Comparison of ENCODE assay signal across 20 mouse cellular contexts in genomic region chr2:74699664-74700545, GRCm38 (mm10). TPM values are rescaled to one million over a fixed set of nuclear protein-coding genes. Genes with fewer than 3 reads are reported as not detected.
DNase-seq lines count a peak whose midpoint lies in the region; ATAC-seq and TF ChIP-seq lines count a peak whose summit lies in the region.
"Had no signal": no experiment of that assay in that cellular context is flagged by ENCODE, and none has a peak within 500 bp of the region (broad histone marks: within the 10 kb centered on the region; RNA-seq: fewer than 3 reads in every experiment).

No protein-coding gene starts in this region.

- ATAC-seq in kidney, postnatal 0 days (replicated peaks; ENCODE audit: low FRiP score, low read depth), result no peak
- ATAC-seq in limb, embryonic 15.5 days (ENCODE audit: insufficient number of reproducible peaks, low FRiP score, low TSS enrichment, low read depth), result no peak
- ATAC-seq in granulocyte monocyte progenitor cell, adult 5-6 weeks (replicated peaks; ENCODE audit: poor library complexity, severe bottlenecking), result no peak
- ATAC-seq in heart, embryonic 11.5 days (replicated peaks; ENCODE audit: insufficient number of reproducible peaks, low FRiP score, low TSS enrichment), result no peak

- peaks cover 100% of the 10 kb centered on the region for H3K27me3 ChIP-seq in embryonic facial prominence, embryonic 10.5 days (replicated peaks; ENCODE audit: low read depth, poor library complexity, severe bottlenecking)
- no peaks in the 10 kb centered on the region for H3K27me3 ChIP-seq in kidney, postnatal 0 days (ENCODE audit: insufficient read depth, low read length)
- peaks cover 84% of the 10 kb centered on the region for H3K27me3 ChIP-seq in limb, embryonic 15.5 days
- peaks cover 97% of the 10 kb centered on the region for H3K27me3 ChIP-seq in heart, embryonic 11.5 days (ENCODE audit: control insufficient read depth, insufficient read depth, low read length)

- 1% methylated on average over 23 of the region's 23 CpGs for WGBS in embryonic facial prominence, embryonic 10.5 days
- 19% methylated on average over 23 of the region's 23 CpGs for WGBS in kidney, postnatal 0 days
- WGBS in limb, embryonic 15.5 days, result 37% methylated on average over 23 of the region's 23 CpGs
- WGBS in heart, embryonic 11.5 days (ENCODE audit: insufficient replicate concordance), result 3% methylated on average over 23 of the region's 23 CpGs

- H3K9ac ChIP-seq in kidney, postnatal 0 days (ENCODE audit: low read depth, low read length), result peak overlapping the region; percentile 100
- H3K9ac ChIP-seq in limb, embryonic 15.5 days, result no peak overlapping the region
- H3K9ac ChIP-seq in heart, embryonic 11.5 days (ENCODE audit: low read depth, low read length), result no peak overlapping the region
- H3K9ac ChIP-seq: embryonic facial prominence, embryonic 13.5 days; forebrain, embryonic 12.5 days had no signal

- H3K9me3 ChIP-seq in embryonic facial prominence, embryonic 10.5 days, result no peaks in the 10 kb centered on the region
- no peaks in the 10 kb centered on the region for H3K9me3 ChIP-seq in kidney, postnatal 0 days (replicated peaks; ENCODE audit: low read length)
- no peaks in the 10 kb centered on the region for H3K9me3 ChIP-seq in limb, embryonic 15.5 days
- no peaks in the 10 kb centered on the region for H3K9me3 ChIP-seq in heart, embryonic 11.5 days (replicated peaks; ENCODE audit: control insufficient read depth, low read length)
- H3K9me3 ChIP-seq: embryonic facial prominence, embryonic 13.5 days; forebrain, embryonic 12.5 days; midbrain, embryonic 10.5 days had no signal

- no peak for DNase-seq in gastrocnemius, adult 2 months
- DNase-seq in gastrocnemius, postnatal 25 days, result no peak
- DNase-seq in embryonic facial prominence, embryonic 10.5 days (ENCODE audit: low spot score), result peak; percentile 45
- DNase-seq in kidney, postnatal 0 days (ENCODE audit: low spot score), result no peak
- no peak for DNase-seq in adrenal gland, adult 18-20 months (ENCODE audit: low spot score in 2 of 2)
- DNase-seq: heart, postnatal 36 days; right cerebral cortex, adult 18-20 months had no signal

- H3K4me1 ChIP-seq in embryonic facial prominence, embryonic 10.5 days, result peaks cover 18% of the 10 kb centered on the region
- H3K4me1 ChIP-seq in kidney, postnatal 0 days (replicated peaks; ENCODE audit: insufficient read depth, low read length), result peaks cover 18% of the 10 kb centered on the region
- H3K4me1 ChIP-seq in limb, embryonic 15.5 days, result peaks cover 52% of the 10 kb centered on the region
- H3K4me1 ChIP-seq in heart, embryonic 11.5 days (ENCODE audit: control insufficient read depth, insufficient read depth, low read length), result peaks cover 2% of the 10 kb centered on the region; the same call in 1 of the 2 replicates

- intact Hi-C loops in gastrocnemius, adult 2 months (cut with DNase I), result loop anchor here (5.0 kb wide), 4 partner anchors 262 to 892 kb away; no protein-coding TSS in a partner anchor

- peak overlapping the region; percentile 93; the same call in 1 of the 2 replicates for H3K4me3 ChIP-seq in gastrocnemius, adult 2 months
- no peak overlapping the region for H3K4me3 ChIP-seq in embryonic facial prominence, embryonic 10.5 days
- peak overlapping the region; percentile 91 for H3K4me3 ChIP-seq in kidney, postnatal 0 days (replicated peaks; ENCODE audit: low read depth, low read length)
- peak overlapping the region; percentile 48; the same call in 1 of the 2 replicates for H3K4me3 ChIP-seq in limb, embryonic 15.5 days
- H3K4me3 ChIP-seq in heart, embryonic 11.5 days (ENCODE audit: low read depth, low read length), result no peak overlapping the region
- H3K4me3 ChIP-seq: forebrain, embryonic 12.5 days; midbrain, embryonic 10.5 days; myocyte had no signal

- peak overlapping the region; percentile 90 for H3K4me2 ChIP-seq in kidney, postnatal 0 days (ENCODE audit: low read length)
- H3K4me2 ChIP-seq in limb, embryonic 15.5 days, result peak overlapping the region; percentile 1; the same call in 1 of the 2 replicates
- no peak overlapping the region for H3K4me2 ChIP-seq in heart, embryonic 11.5 days
- H3K4me2 ChIP-seq: embryonic facial prominence, embryonic 13.5 days; forebrain, embryonic 12.5 days had no signal

- TF ChIP-seq CTCF in gastrocnemius, adult 2 months (IDR thresholded peaks at IDR 0.05), result no peak
- TF ChIP-seq CTCF in kidney, postnatal 0 days (IDR thresholded peaks at IDR 0.05; ENCODE audit: low read depth), result no peak

- H3K27ac ChIP-seq in gastrocnemius, adult 2 months, result no peak overlapping the region
- H3K27ac ChIP-seq in embryonic facial prominence, embryonic 10.5 days (replicated peaks), result no peak overlapping the region
- H3K27ac ChIP-seq in kidney, postnatal 0 days, result peak overlapping the region; percentile 98
- H3K27ac ChIP-seq in limb, embryonic 15.5 days, result no peak overlapping the region
- H3K27ac ChIP-seq in heart, embryonic 11.5 days (ENCODE audit: low read depth, low read length), result no peak overlapping the region
- H3K27ac ChIP-seq: embryonic facial prominence, embryonic 13.5 days; forebrain, embryonic 12.5 days; midbrain, embryonic 10.5 days had no signal

- H3K36me3 ChIP-seq in embryonic facial prominence, embryonic 10.5 days (replicated peaks), result no peaks in the 10 kb centered on the region
- no peaks in the 10 kb centered on the region for H3K36me3 ChIP-seq in kidney, postnatal 0 days (ENCODE audit: insufficient read depth, low read length)
- peaks cover 4% of the 10 kb centered on the region; the same call in 1 of the 2 replicates for H3K36me3 ChIP-seq in limb, embryonic 15.5 days
- no peaks in the 10 kb centered on the region for H3K36me3 ChIP-seq in heart, embryonic 11.5 days (ENCODE audit: control insufficient read depth, insufficient read depth, low read length)
- H3K36me3 ChIP-seq: embryonic facial prominence, embryonic 13.5 days; forebrain, embryonic 12.5 days; midbrain, embryonic 10.5 days had no signal

RNA-seq across cellular contexts. Expression of gene Hoxd9, which starts 2.4 kb away (rescaled TPM):
- total RNA-seq in gastrocnemius, adult 2 months (2021), result 10 to 100 TPM; 15.8 to 19.1 TPM
- 10 to 100 TPM in 1 of 2 experiments, 1 to 10 TPM in 1; 5.7 to 14.7 TPM for total RNA-seq in gastrocnemius, postnatal 25 days (2021)
- polyA plus RNA-seq in embryonic facial prominence, embryonic 10.5 days (2016; fragmentation: Nextera tagmentation; extraction: Ambion mirVana), result not detected in 2 replicates
- 57.8 and 67.0 TPM in 2 replicates for polyA plus RNA-seq in kidney, postnatal 0 days (2015; fragmentation: Nextera tagmentation; extraction: Ambion mirVana)
- polyA plus RNA-seq in limb, embryonic 15.5 days (2015; fragmentation: Nextera tagmentation; extraction: Ambion mirVana), result 7.1 TPM in 2 replicates
- total RNA-seq in granulocyte monocyte progenitor cell, adult 5-6 weeks (2014; fragmentation: Nextera tagmentation), result not detected in 2 replicates
- not detected in 2 replicates for total RNA-seq in granulocyte monocyte progenitor cell, adult 5-6 weeks (2017)
- polyA plus RNA-seq in heart, embryonic 11.5 days (2014; fragmentation: Nextera tagmentation; extraction: Ambion mirVana), result 0.13 TPM in 1 of 2 replicates, not detected in the other
- total RNA-seq in adrenal gland, adult 18-20 months (2021), result 1 to 10 TPM; 3.5 to 4.3 TPM
- total RNA-seq: left cerebral cortex, adult 8-10 months had no signal
- polyA plus RNA-seq: forebrain, embryonic 12.5 days; liver, embryonic 16.5 days; midbrain, embryonic 10.5 days; myocyte had no signal

RNA-seq across cellular contexts. Expression of gene Hoxd8, which starts 4.5 kb away (rescaled TPM):
- 10 to 100 TPM; 39.3 to 49.0 TPM for total RNA-seq in gastrocnemius, adult 2 months (2021)
- total RNA-seq in gastrocnemius, postnatal 25 days (2021), result 10 to 100 TPM; 11.7 to 30.6 TPM
- polyA plus RNA-seq in embryonic facial prominence, embryonic 10.5 days (2016; fragmentation: Nextera tagmentation; extraction: Ambion mirVana), result not detected in 2 replicates
- 73.4 and 76.7 TPM in 2 replicates for polyA plus RNA-seq in kidney, postnatal 0 days (2015; fragmentation: Nextera tagmentation; extraction: Ambion mirVana)
- 5.9 and 7.3 TPM in 2 replicates for polyA plus RNA-seq in limb, embryonic 15.5 days (2015; fragmentation: Nextera tagmentation; extraction: Ambion mirVana)
- not detected in 2 replicates for total RNA-seq in granulocyte monocyte progenitor cell, adult 5-6 weeks (2014; fragmentation: Nextera tagmentation)
- total RNA-seq in granulocyte monocyte progenitor cell, adult 5-6 weeks (2017), result not detected in 2 replicates
- 0.27 and 0.30 TPM in 2 replicates for polyA plus RNA-seq in heart, embryonic 11.5 days (2014; fragmentation: Nextera tagmentation; extraction: Ambion mirVana)
- 10 to 100 TPM; 24.6 to 36.4 TPM for total RNA-seq in adrenal gland, adult 18-20 months (2021)
- total RNA-seq: left cerebral cortex, adult 8-10 months had no signal
- polyA plus RNA-seq: forebrain, embryonic 12.5 days; midbrain, embryonic 10.5 days; myocyte had no signal

RNA-seq across cellular contexts. Expression of gene Hoxd10, which starts 8.2 kb away (rescaled TPM):
- 1 to 10 TPM; 4.0 to 4.8 TPM for total RNA-seq in gastrocnemius, adult 2 months (2021)
- total RNA-seq in gastrocnemius, postnatal 25 days (2021), result 1 to 10 TPM; 1.5 to 4.5 TPM
- polyA plus RNA-seq in embryonic facial prominence, embryonic 10.5 days (2016; fragmentation: Nextera tagmentation; extraction: Ambion mirVana), result not detected in 2 replicates
- polyA plus RNA-seq in kidney, postnatal 0 days (2015; fragmentation: Nextera tagmentation; extraction: Ambion mirVana), result 44.6 and 45.5 TPM in 2 replicates
- polyA plus RNA-seq in limb, embryonic 15.5 days (2015; fragmentation: Nextera tagmentation; extraction: Ambion mirVana), result 12.4 and 14.5 TPM in 2 replicates
- not detected in 2 replicates for total RNA-seq in granulocyte monocyte progenitor cell, adult 5-6 weeks (2014; fragmentation: Nextera tagmentation)
- not detected in 2 replicates for total RNA-seq in granulocyte monocyte progenitor cell, adult 5-6 weeks (2017)
- polyA plus RNA-seq in heart, embryonic 11.5 days (2014; fragmentation: Nextera tagmentation; extraction: Ambion mirVana), result 0.11 TPM in 1 of 2 replicates, not detected in the other
- not detected for total RNA-seq in adrenal gland, adult 18-20 months (2021)
- total RNA-seq: adrenal gland, postnatal 36 days; left cerebral cortex, adult 8-10 months had no signal
- polyA plus RNA-seq: forebrain, embryonic 12.5 days; large intestine, adult 2 months; liver, embryonic 16.5 days; midbrain, embryonic 10.5 days; myocyte; spleen, adult 2 months had no signal

RNA-seq across cellular contexts. Expression of gene Hoxd3, which starts 11.8 kb away (rescaled TPM):
- not detected for total RNA-seq in gastrocnemius, adult 2 months (2021)
- total RNA-seq in gastrocnemius, postnatal 25 days (2021), result not detected
- 1.7 and 6.9 TPM in 2 replicates for polyA plus RNA-seq in embryonic facial prominence, embryonic 10.5 days (2016; fragmentation: Nextera tagmentation; extraction: Ambion mirVana)
- 7.9 and 8.0 TPM in 2 replicates for polyA plus RNA-seq in kidney, postnatal 0 days (2015; fragmentation: Nextera tagmentation; extraction: Ambion mirVana)
- polyA plus RNA-seq in limb, embryonic 15.5 days (2015; fragmentation: Nextera tagmentation; extraction: Ambion mirVana), result 0.55 and 0.65 TPM in 2 replicates
- not detected in 2 replicates for total RNA-seq in granulocyte monocyte progenitor cell, adult 5-6 weeks (2014; fragmentation: Nextera tagmentation)
- not detected in 2 replicates for total RNA-seq in granulocyte monocyte progenitor cell, adult 5-6 weeks (2017)
- polyA plus RNA-seq in heart, embryonic 11.5 days (2014; fragmentation: Nextera tagmentation; extraction: Ambion mirVana), result 2.0 and 3.1 TPM in 2 replicates
- total RNA-seq in adrenal gland, adult 18-20 months (2021), result under 1 TPM; 0.89 to 0.90 TPM
- total RNA-seq: gastrocnemius, adult 18-20 months; heart, postnatal 36 days; left cerebral cortex, adult 8-10 months had no signal
- polyA plus RNA-seq: forebrain, embryonic 12.5 days; myocyte; spleen, adult 2 months had no signal

RNA-seq across cellular contexts. Expression of gene Hoxd4, which starts 11.8 kb away (rescaled TPM):
- total RNA-seq in gastrocnemius, adult 2 months (2021), result 1 to 10 TPM; 1.4 to 2.0 TPM
- 1 to 10 TPM; 1.4 to 2.2 TPM for total RNA-seq in gastrocnemius, postnatal 25 days (2021)
- not detected in 2 replicates for polyA plus RNA-seq in embryonic facial prominence, embryonic 10.5 days (2016; fragmentation: Nextera tagmentation; extraction: Ambion mirVana)
- polyA plus RNA-seq in kidney, postnatal 0 days (2015; fragmentation: Nextera tagmentation; extraction: Ambion mirVana), result 3.3 and 4.4 TPM in 2 replicates
- 0.29 and 0.66 TPM in 2 replicates for polyA plus RNA-seq in limb, embryonic 15.5 days (2015; fragmentation: Nextera tagmentation; extraction: Ambion mirVana)
- not detected in 2 replicates for total RNA-seq in granulocyte monocyte progenitor cell, adult 5-6 weeks (2014; fragmentation: Nextera tagmentation)
- not detected in 2 replicates for total RNA-seq in granulocyte monocyte progenitor cell, adult 5-6 weeks (2017)
- not detected in 2 replicates for polyA plus RNA-seq in heart, embryonic 11.5 days (2014; fragmentation: Nextera tagmentation; extraction: Ambion mirVana)
- 10 to 100 TPM; 14.9 to 19.6 TPM for total RNA-seq in adrenal gland, adult 18-20 months (2021)
- total RNA-seq: left cerebral cortex, adult 8-10 months had no signal
- polyA plus RNA-seq: embryonic facial prominence, embryonic 13.5 days; forebrain, embryonic 12.5 days; liver, embryonic 16.5 days; midbrain, embryonic 10.5 days; myocyte had no signal

Comparison
In these comparisons a context has a peak if more than half of its experiments do, and no peak if none do; other contexts are left out.
1. H3K4me3 ChIP-seq: peak in gastrocnemius, adult 2 months (single experiment), kidney, postnatal 0 days (single experiment) and limb, embryonic 15.5 days (single experiment); none in embryonic facial prominence, embryonic 10.5 days (single experiment) and heart, embryonic 11.5 days (single experiment).
2. RNA of gene Hoxd9, which starts 2.4 kb away (total RNA-seq): 15.8 to 19.1 TPM in gastrocnemius, adult 2 months, 5.7 to 14.7 TPM in gastrocnemius, postnatal 25 days and 3.5 to 4.3 TPM in adrenal gland, adult 18-20 months; not detected in granulocyte monocyte progenitor cell, adult 5-6 weeks; every median in the first group is over 4 times any median in the second.
3. RNA of gene Hoxd8, which starts 4.5 kb away (total RNA-seq): 39.3 to 49.0 TPM in gastrocnemius, adult 2 months, 24.6 to 36.4 TPM in adrenal gland, adult 18-20 months and 11.7 to 30.6 TPM in gastrocnemius, postnatal 25 days; not detected in granulocyte monocyte progenitor cell, adult 5-6 weeks; every median in the first group is over 10 times any median in the second.